Mouse (Mus musculus) embryo, embryonic 11 days (tissue): Measurements from ENCODE around the gene Olfr1082.
"Not testable (repeated sequence)": the region's sequence is repeated elsewhere in the genome, so short reads cannot be mapped to it uniquely, and the experiment has no call there.

Experiments used
- DNase-seq: peaks from one replicate; pipeline ENCODE4 v3.0.0-alpha.2; 2015

Olfr1082 gene

DNA sequence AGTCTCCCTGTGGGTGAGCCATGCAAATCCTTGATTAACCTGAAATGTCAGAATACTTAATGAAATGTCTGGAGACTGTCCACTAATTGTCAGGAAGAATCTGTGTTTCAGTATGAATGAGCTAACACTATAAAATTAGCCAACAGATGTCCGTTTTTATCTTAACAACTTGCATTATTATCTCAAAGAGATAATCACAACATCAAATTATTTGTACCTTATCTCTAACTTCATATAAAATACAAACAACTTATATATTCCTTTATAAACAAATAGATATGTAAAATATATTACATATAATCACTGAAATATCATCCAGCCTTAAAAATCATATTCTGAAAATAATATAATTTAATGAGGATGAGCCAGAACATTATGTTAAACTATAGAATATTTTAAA is at the start of gene Olfr1082:
TSS of gene Olfr1082 (minus strand) at position 101 of the 400 bp plus-strand sequence.
- not testable (repeated sequence) for DNase-seq

DNA sequence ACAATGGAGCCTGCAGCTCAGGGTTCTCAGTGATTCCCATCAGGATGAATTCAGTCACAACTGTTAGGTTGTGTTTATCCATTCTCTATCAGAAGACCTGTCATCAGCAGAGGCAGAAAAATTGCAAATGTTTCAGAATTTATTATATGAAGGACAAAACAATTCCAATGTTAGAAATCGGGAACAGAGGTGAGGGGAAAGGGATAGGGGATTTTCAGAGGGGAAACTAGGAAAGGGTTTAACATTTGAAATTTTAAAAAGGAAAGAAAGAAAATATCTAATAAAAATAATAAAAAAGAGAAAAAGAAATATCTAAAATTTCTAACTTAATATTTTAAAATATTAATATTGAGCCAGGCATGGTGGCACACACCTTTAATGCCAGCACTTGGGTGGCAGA is 40.9 kb upstream of the Olfr1082 start, which contains the start of gene Olfr1084:
TSS of gene Olfr1084 (minus strand) at position 101 of the 400 bp plus-strand sequence.
- DNase-seq, result not testable (repeated sequence)

DNA sequence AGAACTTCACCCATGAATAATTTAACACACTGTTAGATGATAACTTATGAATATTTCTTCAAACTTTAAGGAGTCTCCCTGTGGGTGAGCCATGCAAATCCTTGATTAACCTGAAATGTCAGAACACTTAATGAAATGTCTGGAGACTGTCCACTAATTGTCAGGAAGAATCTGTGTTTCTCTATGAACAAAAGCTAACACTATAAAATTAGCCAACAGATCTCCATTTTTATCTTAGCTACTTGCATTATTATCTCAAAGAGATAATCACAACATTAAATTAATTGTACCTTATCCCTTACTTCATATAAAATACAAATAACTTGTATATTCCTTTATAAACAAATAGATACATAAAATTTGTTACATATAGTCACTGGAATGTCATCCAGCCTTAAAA is 40.6 kb downstream of the Olfr1082 start, which contains the start of gene Olfr1080:
TSS of gene Olfr1080 (minus strand) at position 101 of the 400 bp plus-strand sequence.
- DNase-seq, result not testable (repeated sequence)
